Mouse (Mus musculus): ENCODE measurements around the gene Olfr203. TPM values are rescaled to one million over a fixed set of nuclear protein-coding genes. Genes with fewer than 3 reads are reported as not detected.
"Not testable (repeated sequence)": the region's sequence is repeated elsewhere in the genome, so short reads cannot be mapped to it uniquely, and the experiment has no call there.

Gene Olfr203
- polyA plus RNA-seq, 1 experiment from 2014 or later, result not detected

- not testable (repeated sequence) for H3K4me3 ChIP-seq (ENCODE audit: low read depth, low read length); H3K36me3 ChIP-seq (ENCODE audit: control insufficient read depth, insufficient read depth, low read length); H3K4me2 ChIP-seq (ENCODE audit: low read depth, low read length); ATAC-seq (ENCODE audit: low read depth); H3K27ac ChIP-seq (ENCODE audit: low read depth, low read length); H3K9me3 ChIP-seq (ENCODE audit: control insufficient read depth, low read length); H3K9ac ChIP-seq (replicated peaks; ENCODE audit: low read depth, low read length); H3K4me1 ChIP-seq (ENCODE audit: control insufficient read depth, insufficient read depth, low read length); H3K27me3 ChIP-seq (ENCODE audit: control insufficient read depth, insufficient read depth, low read length)
- 61% methylated on average over 1 of the region's 1 CpGs for WGBS
Measured at GRCm38 (mm10) chr16:59323262-59323661, 24.6 kb downstream of the Olfr203 start.

GRCm38 (mm10) chr16:59331038-59331437 lies 32.4 kb downstream of the Olfr203 start, which contains the start of gene Olfr205:
TSS of gene Olfr205 (minus strand) at chr16:59331138.
- Histone ChIP-seq H3K9ac (replicated peaks; ENCODE audit: low read depth, low read length) (no peak within 1 kb of the TSS), H3K4me3 (ENCODE audit: low read depth, low read length) (no peak within 1 kb of the TSS), H3K27ac (ENCODE audit: low read depth, low read length) (no peak within 1 kb of the TSS), H3K9me3 (ENCODE audit: control insufficient read depth, low read length) (no peaks in the 10 kb centered on the region), H3K36me3 (ENCODE audit: control insufficient read depth, insufficient read depth, low read length) (no peaks in the 10 kb centered on the region), H3K4me1 (ENCODE audit: control insufficient read depth, insufficient read depth, low read length) (no peaks in the 10 kb centered on the region), H3K4me2 (ENCODE audit: low read depth, low read length) (no peak within 1 kb of the TSS), H3K27me3 (ENCODE audit: control insufficient read depth, insufficient read depth, low read length) (no peaks in the 10 kb centered on the region)
- ATAC-seq (ENCODE audit: low read depth), result no peak

- Histone ChIP-seq H3K9me3 (ENCODE audit: control insufficient read depth, low read length) (no peaks in the 10 kb centered on the region), H3K27me3 (ENCODE audit: control insufficient read depth, insufficient read depth, low read length) (no peaks in the 10 kb centered on the region), H3K4me2 (ENCODE audit: low read depth, low read length) (no peak within 1 kb of the TSS), H3K4me3 (ENCODE audit: low read depth, low read length) (no peak within 1 kb of the TSS), H3K27ac (ENCODE audit: low read depth, low read length) (no peak within 1 kb of the TSS), H3K4me1 (ENCODE audit: control insufficient read depth, insufficient read depth, low read length) (no peaks in the 10 kb centered on the region), H3K9ac (replicated peaks; ENCODE audit: low read depth, low read length) (no peak within 1 kb of the TSS), H3K36me3 (ENCODE audit: control insufficient read depth, insufficient read depth, low read length) (no peaks in the 10 kb centered on the region)
- no peak for ATAC-seq (ENCODE audit: low read depth)
- WGBS, result 76% methylated on average over 1 of the region's 1 CpGs
Measured at GRCm38 (mm10) chr16:59349146-59349545, 50.5 kb downstream of the Olfr203 start, which contains the start of gene Olfr206. TSS of gene Olfr206 (minus strand) at chr16:59349246.

Other genes with a start within 250 kb of the Olfr203 start
- gene Olfr190, start 220.9 kb upstream of the Olfr203 start, polyA plus RNA-seq (2014; fragmentation: Nextera tagmentation; extraction: Ambion mirVana), result not detected in 2 replicates
- not detected in 2 replicates for gene Olfr191, start 209.1 kb upstream of the Olfr203 start, polyA plus RNA-seq (2014; fragmentation: Nextera tagmentation; extraction: Ambion mirVana)
- not detected in 2 replicates for gene Olfr193, start 187.0 kb upstream of the Olfr203 start, polyA plus RNA-seq (2014; fragmentation: Nextera tagmentation; extraction: Ambion mirVana)
- gene Olfr194, start 177.8 kb upstream of the Olfr203 start, polyA plus RNA-seq (2014; fragmentation: Nextera tagmentation; extraction: Ambion mirVana), result not detected in 2 replicates
- gene Olfr195, start 151.8 kb upstream of the Olfr203 start, polyA plus RNA-seq (2014; fragmentation: Nextera tagmentation; extraction: Ambion mirVana), result not detected in 2 replicates
- gene Olfr196, start 128.4 kb upstream of the Olfr203 start, polyA plus RNA-seq (2014; fragmentation: Nextera tagmentation; extraction: Ambion mirVana), result not detected in 2 replicates
- not detected in 2 replicates for gene Olfr198, start 95.3 kb upstream of the Olfr203 start, polyA plus RNA-seq (2014; fragmentation: Nextera tagmentation; extraction: Ambion mirVana)
- not detected in 2 replicates for gene Olfr199, start 79.1 kb upstream of the Olfr203 start, polyA plus RNA-seq (2014; fragmentation: Nextera tagmentation; extraction: Ambion mirVana)
- gene Olfr201, start 26.2 kb upstream of the Olfr203 start, polyA plus RNA-seq (2014; fragmentation: Nextera tagmentation; extraction: Ambion mirVana), result not detected in 2 replicates
- not detected in 2 replicates for gene Olfr202, start 12.1 kb upstream of the Olfr203 start, polyA plus RNA-seq (2014; fragmentation: Nextera tagmentation; extraction: Ambion mirVana)
- not detected in 2 replicates for gene Olfr204, start 19.4 kb downstream of the Olfr203 start, polyA plus RNA-seq (2014; fragmentation: Nextera tagmentation; extraction: Ambion mirVana)
- gene Olfr205, start 32.3 kb downstream of the Olfr203 start, polyA plus RNA-seq (2014; fragmentation: Nextera tagmentation; extraction: Ambion mirVana), result not detected in 2 replicates
- not detected in 2 replicates for gene Olfr206, start 50.4 kb downstream of the Olfr203 start, polyA plus RNA-seq (2014; fragmentation: Nextera tagmentation; extraction: Ambion mirVana)
- gene Olfr209, start 65.1 kb downstream of the Olfr203 start, polyA plus RNA-seq (2014; fragmentation: Nextera tagmentation; extraction: Ambion mirVana), result not detected in 2 replicates
- gene Gabrr3, start 108.5 kb downstream of the Olfr203 start, polyA plus RNA-seq (2014; fragmentation: Nextera tagmentation; extraction: Ambion mirVana), result 0.04 TPM in 1 of 2 replicates, not detected in the other
- 12.2 and 12.8 TPM in 2 replicates for gene Riox2, start 172.9 kb downstream of the Olfr203 start, polyA plus RNA-seq (2014; fragmentation: Nextera tagmentation; extraction: Ambion mirVana)